Mouse (Mus musculus): ENCODE data around the gene Uggt1. TPM values are rescaled to one million over a fixed set of nuclear protein-coding genes. Genes with fewer than 3 reads are reported as not detected.

Gene Uggt1
- polyA plus RNA-seq, 1 experiment = 77.5 TPM

DNA sequence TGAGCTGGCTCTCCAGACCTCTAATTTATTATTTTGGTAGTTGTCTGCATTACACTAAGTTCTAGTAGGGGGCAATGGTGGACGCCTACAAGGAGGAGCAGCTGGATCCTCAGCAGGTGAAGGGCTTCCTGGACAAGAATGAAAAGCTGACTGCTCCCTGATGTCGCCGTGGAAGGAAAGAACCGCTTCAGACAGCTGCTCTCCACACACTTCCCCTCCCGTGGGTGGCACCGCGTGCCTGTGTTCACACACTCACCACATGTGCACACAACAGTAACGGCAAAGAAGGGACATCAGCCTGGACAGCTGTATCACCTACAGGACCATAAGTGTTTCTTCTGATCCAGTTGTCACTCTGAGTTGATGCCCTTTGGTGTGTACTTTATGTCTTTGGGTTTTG, 111.5 kb downstream of the Uggt1 start:
- Histone ChIP-seq H3K9ac (ENCODE audit: low read depth, poor library complexity, severe bottlenecking) (no peak overlapping the region), H3K4me3 (ENCODE audit: low read depth, low read length) (no peak overlapping the region), H3K4me1 (ENCODE audit: control insufficient read depth, insufficient read depth, low read length) (no peaks in the 10 kb centered on the region), H3K27ac (ENCODE audit: insufficient read depth, low read length) (no peak overlapping the region), H3K27me3 (ENCODE audit: control insufficient read depth, insufficient read depth, low read length, poor library complexity, severe bottlenecking) (no peaks in the 10 kb centered on the region), H3K9me3 (replicated peaks; ENCODE audit: control insufficient read depth, insufficient read depth, low read length, poor library complexity, severe bottlenecking) (no peaks in the 10 kb centered on the region), H3K36me3 (ENCODE audit: control insufficient read depth, insufficient read depth, low read length, poor library complexity, severe bottlenecking) (no peaks in the 10 kb centered on the region)
- TF ChIP-seq POLR2A (IDR thresholded peaks at IDR 0.05; ENCODE audit: insufficient read depth, low read length) (no peak), EP300 (IDR thresholded peaks at IDR 0.05; ENCODE audit: insufficient read depth, low read depth, low read length) (no peak)

DNA sequence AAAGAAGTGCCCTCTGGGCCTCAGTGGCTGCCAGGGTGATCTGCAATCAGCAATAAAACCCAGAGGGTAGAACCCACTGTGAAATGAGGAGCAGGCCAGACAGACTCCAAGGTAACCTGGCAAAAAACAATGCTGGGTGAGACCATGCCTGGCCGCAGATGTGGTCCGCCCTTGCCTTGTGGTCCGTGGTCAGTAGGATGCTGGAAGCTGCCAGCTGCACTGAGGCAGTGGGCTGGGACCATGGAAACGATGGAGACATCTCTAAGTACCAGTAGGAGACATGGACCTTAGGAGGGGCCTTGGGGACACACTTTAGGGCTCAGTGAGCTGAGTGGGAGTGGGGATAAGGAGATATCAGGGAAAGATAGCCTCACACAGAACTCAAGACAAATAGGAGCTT, 112.3 kb downstream of the Uggt1 start:
- Histone ChIP-seq H3K4me3 (ENCODE audit: low read depth, low read length) (no peak overlapping the region), H3K9ac (ENCODE audit: low read depth, poor library complexity, severe bottlenecking) (no peak overlapping the region), H3K36me3 (ENCODE audit: control insufficient read depth, insufficient read depth, low read length, poor library complexity, severe bottlenecking) (no peaks in the 10 kb centered on the region), H3K4me1 (ENCODE audit: control insufficient read depth, insufficient read depth, low read length) (no peaks in the 10 kb centered on the region), H3K27me3 (ENCODE audit: control insufficient read depth, insufficient read depth, low read length, poor library complexity, severe bottlenecking) (no peaks in the 10 kb centered on the region), H3K9me3 (replicated peaks; ENCODE audit: control insufficient read depth, insufficient read depth, low read length, poor library complexity, severe bottlenecking) (no peaks in the 10 kb centered on the region), H3K27ac (ENCODE audit: insufficient read depth, low read length) (no peak overlapping the region)
- no peak for TF ChIP-seq CTCF (IDR thresholded peaks at IDR 0.05; ENCODE audit: low read depth, low read length)
- no peak for TF ChIP-seq EP300 (IDR thresholded peaks at IDR 0.05; ENCODE audit: insufficient read depth, low read depth, low read length)
- TF ChIP-seq POLR2A (IDR thresholded peaks at IDR 0.05; ENCODE audit: insufficient read depth, low read length) = no peak

DNA sequence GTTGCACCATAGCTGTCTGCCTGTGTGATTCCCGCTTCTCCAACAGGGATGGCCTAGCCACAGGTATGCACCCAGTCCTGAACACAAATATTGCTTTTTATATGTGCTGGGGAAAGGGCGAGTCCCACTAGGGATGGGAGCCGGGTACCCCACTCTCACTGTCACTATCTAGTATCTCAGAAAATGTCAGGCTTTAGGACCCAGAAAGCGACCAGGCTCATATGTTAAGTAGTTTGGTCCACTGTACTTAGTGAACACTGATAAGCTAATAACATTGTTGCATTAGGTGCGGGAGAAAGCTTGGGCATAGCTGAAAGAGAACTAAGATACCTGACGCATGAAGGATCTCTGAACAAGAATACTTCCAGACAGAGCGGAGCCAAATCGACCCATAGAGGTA, 112.8 kb downstream of the Uggt1 start:
- TF ChIP-seq CTCF (IDR thresholded peaks at IDR 0.05; ENCODE audit: low read depth, low read length) = no peak
- no peak for TF ChIP-seq EP300 (IDR thresholded peaks at IDR 0.05; ENCODE audit: insufficient read depth, low read depth, low read length)
- TF ChIP-seq POLR2A (IDR thresholded peaks at IDR 0.05; ENCODE audit: insufficient read depth, low read length) = no peak
- no peaks in the 10 kb centered on the region for H3K36me3 ChIP-seq (ENCODE audit: control insufficient read depth, insufficient read depth, low read length, poor library complexity, severe bottlenecking)

DNA sequence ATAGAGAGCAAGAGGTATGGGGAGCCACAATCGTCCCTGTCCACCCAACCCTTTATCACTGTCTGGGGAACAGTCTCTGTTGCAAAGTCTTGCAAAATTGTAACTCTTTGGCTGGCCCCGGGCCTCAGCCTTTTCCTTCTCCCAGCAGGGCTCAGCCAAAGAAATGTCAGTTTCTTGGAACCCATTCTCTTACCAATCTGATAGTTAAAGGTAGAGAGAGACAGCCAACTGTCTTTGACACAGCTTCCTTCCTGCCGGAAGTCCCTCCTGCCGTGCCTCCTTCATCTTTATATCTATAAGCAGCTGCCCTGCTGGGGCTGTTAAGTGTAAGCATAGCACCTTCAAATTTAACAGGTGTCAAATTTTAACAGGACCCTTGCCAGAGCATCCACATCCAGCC, 113.4 kb downstream of the Uggt1 start:
- Histone ChIP-seq H3K27me3 (ENCODE audit: control insufficient read depth, insufficient read depth, low read length, poor library complexity, severe bottlenecking) (no peaks in the 10 kb centered on the region), H3K4me3 (ENCODE audit: low read depth, low read length) (no peak overlapping the region), H3K9ac (ENCODE audit: low read depth, poor library complexity, severe bottlenecking) (no peak overlapping the region), H3K9me3 (replicated peaks; ENCODE audit: control insufficient read depth, insufficient read depth, low read length, poor library complexity, severe bottlenecking) (no peaks in the 10 kb centered on the region), H3K4me1 (ENCODE audit: control insufficient read depth, insufficient read depth, low read length) (no peaks in the 10 kb centered on the region), H3K27ac (ENCODE audit: insufficient read depth, low read length) (no peak overlapping the region), H3K36me3 (ENCODE audit: control insufficient read depth, insufficient read depth, low read length, poor library complexity, severe bottlenecking) (no peaks in the 10 kb centered on the region)
- no peak for TF ChIP-seq CTCF (IDR thresholded peaks at IDR 0.05; ENCODE audit: low read depth, low read length)

More for the DNA sequence above, 112.8 kb downstream of the Uggt1 start:
- no peak overlapping the region for H3K9ac ChIP-seq (ENCODE audit: low read depth, poor library complexity, severe bottlenecking)
- H3K4me3 ChIP-seq (ENCODE audit: low read depth, low read length) = no peak overlapping the region
- no peak overlapping the region for H3K27ac ChIP-seq (ENCODE audit: insufficient read depth, low read length)
- H3K9me3 ChIP-seq (replicated peaks; ENCODE audit: control insufficient read depth, insufficient read depth, low read length, poor library complexity, severe bottlenecking) = no peaks in the 10 kb centered on the region
- H3K27me3 ChIP-seq (ENCODE audit: control insufficient read depth, insufficient read depth, low read length, poor library complexity, severe bottlenecking) = no peaks in the 10 kb centered on the region
- no peaks in the 10 kb centered on the region for H3K4me1 ChIP-seq (ENCODE audit: control insufficient read depth, insufficient read depth, low read length)

DNA sequence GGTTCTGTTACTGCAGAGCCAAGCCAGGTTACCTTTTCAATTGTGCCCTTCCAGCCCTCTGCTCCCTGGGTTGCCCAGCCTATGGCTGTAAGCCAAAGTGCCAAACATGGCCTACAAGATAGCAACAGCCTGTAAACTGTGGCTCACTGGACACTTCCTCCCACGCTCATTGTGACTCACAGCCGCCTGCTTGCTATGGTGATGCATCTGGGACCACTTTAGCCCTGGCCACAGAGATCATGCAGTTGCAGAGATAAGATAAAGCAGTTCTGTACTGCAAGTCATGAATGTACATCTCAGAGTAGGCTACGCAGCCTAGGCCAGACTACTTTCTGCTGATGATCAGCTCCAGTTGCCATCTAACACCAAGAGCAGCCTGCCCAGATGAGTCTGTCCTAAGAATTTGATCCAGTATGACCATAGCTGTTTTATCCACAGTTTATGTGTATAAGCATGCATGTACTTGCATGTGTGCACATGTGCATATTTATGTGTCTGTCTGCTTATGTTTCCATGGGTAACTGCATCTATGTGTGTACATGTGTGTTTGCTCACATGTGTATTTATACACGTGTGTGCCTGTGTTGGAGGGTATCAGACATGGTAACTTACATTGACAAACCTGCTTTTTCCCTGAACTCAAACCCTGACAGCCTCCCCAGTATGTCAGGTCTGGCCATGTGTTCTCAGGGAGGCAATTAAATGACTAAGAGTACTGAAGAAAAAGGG, 114.0 kb downstream of the Uggt1 start:
- H3K4me3 ChIP-seq (ENCODE audit: low read depth, low read length) = no peak overlapping the region
- no peaks in the 10 kb centered on the region for H3K9me3 ChIP-seq (replicated peaks; ENCODE audit: control insufficient read depth, insufficient read depth, low read length, poor library complexity, severe bottlenecking)
- H3K4me1 ChIP-seq (ENCODE audit: control insufficient read depth, insufficient read depth, low read length) = no peaks in the 10 kb centered on the region
- no peaks in the 10 kb centered on the region for H3K36me3 ChIP-seq (ENCODE audit: control insufficient read depth, insufficient read depth, low read length, poor library complexity, severe bottlenecking)
- H3K27me3 ChIP-seq (ENCODE audit: control insufficient read depth, insufficient read depth, low read length, poor library complexity, severe bottlenecking) = no peaks in the 10 kb centered on the region
- no peak overlapping the region for H3K27ac ChIP-seq (ENCODE audit: insufficient read depth, low read length)
- TF ChIP-seq CTCF (IDR thresholded peaks at IDR 0.05; ENCODE audit: low read depth, low read length) = no peak
- TF ChIP-seq EP300 (IDR thresholded peaks at IDR 0.05; ENCODE audit: insufficient read depth, low read depth, low read length) = no peak
- no peak for TF ChIP-seq POLR2A (IDR thresholded peaks at IDR 0.05; ENCODE audit: insufficient read depth, low read length)
- no peak overlapping the region for H3K9ac ChIP-seq (ENCODE audit: low read depth, poor library complexity, severe bottlenecking)

DNA sequence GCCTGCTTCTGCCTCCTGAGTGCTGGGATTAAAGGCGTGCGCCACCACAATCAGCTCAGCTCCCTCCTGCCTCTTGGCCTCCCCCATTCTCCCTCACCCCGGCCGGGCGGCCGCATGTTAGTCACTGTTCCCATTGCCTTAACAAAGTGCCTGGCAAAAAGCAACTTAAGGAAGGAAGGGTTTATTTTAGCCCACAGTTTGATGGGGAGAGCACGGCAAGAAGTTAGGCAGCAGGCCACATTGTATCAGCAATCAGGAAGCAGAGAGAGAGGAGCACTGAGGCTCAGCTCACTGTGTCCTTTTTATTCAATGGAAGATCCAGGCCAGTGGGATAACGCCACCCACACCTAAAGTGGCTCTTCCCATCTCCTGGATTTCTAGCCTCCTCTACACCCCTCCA, 114.6 kb downstream of the Uggt1 start:
- Histone ChIP-seq H3K36me3 (ENCODE audit: control insufficient read depth, insufficient read depth, low read length, poor library complexity, severe bottlenecking) (no peaks in the 10 kb centered on the region), H3K9ac (ENCODE audit: low read depth, poor library complexity, severe bottlenecking) (no peak overlapping the region), H3K27ac (ENCODE audit: insufficient read depth, low read length) (no peak overlapping the region), H3K9me3 (replicated peaks; ENCODE audit: control insufficient read depth, insufficient read depth, low read length, poor library complexity, severe bottlenecking) (no peaks in the 10 kb centered on the region), H3K27me3 (ENCODE audit: control insufficient read depth, insufficient read depth, low read length, poor library complexity, severe bottlenecking) (no peaks in the 10 kb centered on the region), H3K4me1 (ENCODE audit: control insufficient read depth, insufficient read depth, low read length) (no peaks in the 10 kb centered on the region), H3K4me3 (ENCODE audit: low read depth, low read length) (no peak overlapping the region)
- TF ChIP-seq EP300 (IDR thresholded peaks at IDR 0.05; ENCODE audit: insufficient read depth, low read depth, low read length) = no peak
- no peak for TF ChIP-seq POLR2A (IDR thresholded peaks at IDR 0.05; ENCODE audit: insufficient read depth, low read length)
- TF ChIP-seq CTCF (IDR thresholded peaks at IDR 0.05; ENCODE audit: low read depth, low read length) = no peak
